Mouse (Mus musculus): Measurements from ENCODE around the gene Cmpk1. TPM values are rescaled to one million over a fixed set of nuclear protein-coding genes. Genes with fewer than 3 reads are reported as not detected.

The Cmpk1 gene
- polyA plus RNA-seq, 1 experiment from 2014 or later, result 67.8 TPM

- 47% methylated on average over 4 of the region's 4 CpGs for WGBS (ENCODE audit: insufficient replicate concordance)
- H3K4me1 ChIP-seq (ENCODE audit: insufficient read depth), result no peaks in the 10 kb centered on the region
- no peaks in the 10 kb centered on the region for H3K27me3 ChIP-seq (ENCODE audit: insufficient read depth, low read length)
- TF ChIP-seq EP300 (IDR thresholded peaks at IDR 0.05; ENCODE audit: low read depth), result no peak
- TF ChIP-seq CTCF (IDR thresholded peaks at IDR 0.05; ENCODE audit: low read depth), result no peak
- DNase-seq (no peak), ATAC-seq (no peak)
- H3K4me2 ChIP-seq (ENCODE audit: low read depth, low read length), result no peak overlapping the region
- H3K36me3 ChIP-seq (replicated peaks; ENCODE audit: insufficient read depth, low read length), result no peaks in the 10 kb centered on the region
- no peak overlapping the region for H3K9ac ChIP-seq (replicated peaks)
- no peak overlapping the region for H3K4me3 ChIP-seq (ENCODE audit: low read depth, low read length)
- no peak overlapping the region for H3K27ac ChIP-seq (ENCODE audit: low read depth)
- H3K9me3 ChIP-seq (ENCODE audit: low read length), result no peaks in the 10 kb centered on the region
Observed at GRCm38 (mm10) chr4:114942112-114942511, 44.9 kb downstream of the Cmpk1 start.

- H3K9ac ChIP-seq (replicated peaks), result no peak overlapping the region
Observed at GRCm38 (mm10) chr4:114941311-114941710, 45.7 kb downstream of the Cmpk1 start.

GRCm38 (mm10) chr4:114938248-114938647 lies 48.8 kb downstream of the Cmpk1 start:
- H3K27me3 ChIP-seq (ENCODE audit: insufficient read depth, low read length), result no peaks in the 10 kb centered on the region
- ATAC-seq (no peak), DNase-seq (no peak)
- H3K27ac ChIP-seq (ENCODE audit: low read depth), result no peak overlapping the region
- no peak overlapping the region for H3K9ac ChIP-seq (replicated peaks)
- H3K4me1 ChIP-seq (ENCODE audit: insufficient read depth), result no peaks in the 10 kb centered on the region
- 55% methylated on average over 3 of the region's 3 CpGs for WGBS (ENCODE audit: insufficient replicate concordance)
- no peaks in the 10 kb centered on the region for H3K36me3 ChIP-seq (replicated peaks; ENCODE audit: insufficient read depth, low read length)
- no peak overlapping the region for H3K4me3 ChIP-seq (ENCODE audit: low read depth, low read length)
- TF ChIP-seq EP300 (IDR thresholded peaks at IDR 0.05; ENCODE audit: low read depth), result no peak
- no peak for TF ChIP-seq CTCF (IDR thresholded peaks at IDR 0.05; ENCODE audit: low read depth)
- no peaks in the 10 kb centered on the region for H3K9me3 ChIP-seq (ENCODE audit: low read length)
- H3K4me2 ChIP-seq (ENCODE audit: low read depth, low read length), result no peak overlapping the region

More at GRCm38 (mm10) chr4:114941311-114941710, 45.7 kb downstream of the Cmpk1 start:
- no peaks in the 10 kb centered on the region for H3K4me1 ChIP-seq (ENCODE audit: insufficient read depth)
- DNase-seq (no peak), ATAC-seq (no peak)
- no peaks in the 10 kb centered on the region for H3K36me3 ChIP-seq (replicated peaks; ENCODE audit: insufficient read depth, low read length)
- H3K4me3 ChIP-seq (ENCODE audit: low read depth, low read length), result no peak overlapping the region
- H3K27me3 ChIP-seq (ENCODE audit: insufficient read depth, low read length), result no peaks in the 10 kb centered on the region
- H3K9me3 ChIP-seq (ENCODE audit: low read length), result no peaks in the 10 kb centered on the region
- no peak overlapping the region for H3K27ac ChIP-seq (ENCODE audit: low read depth)
- TF ChIP-seq CTCF (IDR thresholded peaks at IDR 0.05; ENCODE audit: low read depth) (no peak), EP300 (IDR thresholded peaks at IDR 0.05; ENCODE audit: low read depth) (no peak)
- H3K4me2 ChIP-seq (ENCODE audit: low read depth, low read length), result no peak overlapping the region
- WGBS (ENCODE audit: insufficient replicate concordance), result 78% methylated on average over 4 of the region's 4 CpGs

GRCm38 (mm10) chr4:114937459-114938047 lies 49.5 kb downstream of the Cmpk1 start:
- Histone ChIP-seq H3K4me2 (ENCODE audit: low read depth, low read length) (no peak overlapping the region), H3K36me3 (replicated peaks; ENCODE audit: insufficient read depth, low read length) (no peaks in the 10 kb centered on the region), H3K27ac (ENCODE audit: low read depth) (no peak overlapping the region), H3K4me3 (ENCODE audit: low read depth, low read length) (no peak overlapping the region), H3K9me3 (ENCODE audit: low read length) (no peaks in the 10 kb centered on the region), H3K27me3 (ENCODE audit: insufficient read depth, low read length) (no peaks in the 10 kb centered on the region), H3K9ac (replicated peaks) (no peak overlapping the region), H3K4me1 (ENCODE audit: insufficient read depth) (no peaks in the 10 kb centered on the region)
- TF ChIP-seq EP300 (IDR thresholded peaks at IDR 0.05; ENCODE audit: low read depth) (no peak), CTCF (IDR thresholded peaks at IDR 0.05; ENCODE audit: low read depth) (no peak)
- WGBS (ENCODE audit: insufficient replicate concordance), result 60% methylated on average over 4 of the region's 4 CpGs
- ATAC-seq (no peak), DNase-seq (no peak)

- no peak for TF ChIP-seq EP300 (IDR thresholded peaks at IDR 0.05; ENCODE audit: low read depth)
- no peak for TF ChIP-seq CTCF (IDR thresholded peaks at IDR 0.05; ENCODE audit: low read depth)
Observed at GRCm38 (mm10) chr4:114934188-114934587, 52.9 kb downstream of the Cmpk1 start.

GRCm38 (mm10) chr4:114932747-114933146 lies 54.3 kb downstream of the Cmpk1 start:
- no peak for DNase-seq
- Histone ChIP-seq H3K36me3 (replicated peaks; ENCODE audit: insufficient read depth, low read length) (no peaks in the 10 kb centered on the region), H3K9me3 (ENCODE audit: low read length) (no peaks in the 10 kb centered on the region), H3K4me1 (ENCODE audit: insufficient read depth) (no peaks in the 10 kb centered on the region), H3K27me3 (ENCODE audit: insufficient read depth, low read length) (peaks cover 22% of the 10 kb centered on the region), H3K4me2 (ENCODE audit: low read depth, low read length) (no peak overlapping the region), H3K9ac (replicated peaks) (no peak overlapping the region), H3K4me3 (ENCODE audit: low read depth, low read length) (no peak overlapping the region), H3K27ac (ENCODE audit: low read depth) (no peak overlapping the region)
- WGBS (ENCODE audit: insufficient replicate concordance), result 80% methylated on average over 4 of the region's 4 CpGs
- no peak for ATAC-seq
- TF ChIP-seq CTCF (IDR thresholded peaks at IDR 0.05; ENCODE audit: low read depth) (no peak), EP300 (IDR thresholded peaks at IDR 0.05; ENCODE audit: low read depth) (no peak)

More at GRCm38 (mm10) chr4:114934188-114934587, 52.9 kb downstream of the Cmpk1 start:
- Histone ChIP-seq H3K4me2 (ENCODE audit: low read depth, low read length) (no peak overlapping the region), H3K9me3 (ENCODE audit: low read length) (no peaks in the 10 kb centered on the region), H3K27me3 (ENCODE audit: insufficient read depth, low read length) (peaks cover 14% of the 10 kb centered on the region), H3K4me1 (ENCODE audit: insufficient read depth) (no peaks in the 10 kb centered on the region), H3K4me3 (ENCODE audit: low read depth, low read length) (no peak overlapping the region), H3K36me3 (replicated peaks; ENCODE audit: insufficient read depth, low read length) (no peaks in the 10 kb centered on the region), H3K9ac (replicated peaks) (no peak overlapping the region), H3K27ac (ENCODE audit: low read depth) (no peak overlapping the region)
- DNase-seq, result no peak
- ATAC-seq, result no peak
- 54% methylated on average over 6 of the region's 6 CpGs for WGBS (ENCODE audit: insufficient replicate concordance)

All from liver, postnatal 0 days (tissue).